Mouse (Mus musculus): ENCODE data around the gene Gm49450. TPM values are rescaled to one million over a fixed set of nuclear protein-coding genes. Genes with fewer than 3 reads are reported as not detected.
"Not testable (repeated sequence)": the region's sequence is repeated elsewhere in the genome, so short reads cannot be mapped to it uniquely, and the experiment has no call there.

Gm49450 gene
- total RNA-seq, 2 experiments from 2014 or later = not detected

DNA sequence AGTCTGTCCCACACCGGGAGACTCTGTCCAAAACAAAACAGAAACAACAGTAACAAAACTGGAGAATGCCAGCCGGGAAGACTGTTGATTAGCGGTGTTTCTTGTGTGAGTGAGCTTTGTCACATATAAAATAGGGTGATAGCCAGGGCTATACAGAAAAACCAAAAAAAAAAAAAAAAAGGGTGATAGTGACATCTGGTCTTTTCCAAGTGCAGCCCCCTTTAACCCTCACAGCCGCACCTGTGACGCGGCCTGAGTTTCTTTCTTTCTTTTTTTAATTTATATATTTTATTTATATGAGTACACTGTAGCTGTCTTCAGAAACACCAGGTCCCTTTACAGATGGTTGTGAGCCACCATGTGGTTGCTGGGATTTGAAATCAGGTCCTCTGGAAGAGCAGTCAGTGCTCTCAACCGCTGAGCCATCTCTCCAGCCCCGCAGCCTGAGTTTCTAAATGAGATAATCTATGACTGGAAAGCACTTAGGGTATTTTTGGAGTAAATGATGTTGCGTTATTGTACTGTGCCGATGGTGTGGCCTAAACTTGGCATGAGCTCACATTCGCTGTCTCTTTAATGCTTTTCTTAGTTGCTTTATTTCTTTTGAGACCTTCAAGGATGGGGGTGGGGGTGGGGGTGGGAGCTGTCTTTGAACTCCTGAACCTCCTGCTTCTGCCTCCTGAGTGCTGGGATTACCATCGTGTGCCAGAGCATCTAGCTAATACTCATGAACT lies 32.8 kb upstream of the Gm49450 start:
- no peak for DNase-seq (ENCODE audit: low spot score in 2 of 2)

DNA sequence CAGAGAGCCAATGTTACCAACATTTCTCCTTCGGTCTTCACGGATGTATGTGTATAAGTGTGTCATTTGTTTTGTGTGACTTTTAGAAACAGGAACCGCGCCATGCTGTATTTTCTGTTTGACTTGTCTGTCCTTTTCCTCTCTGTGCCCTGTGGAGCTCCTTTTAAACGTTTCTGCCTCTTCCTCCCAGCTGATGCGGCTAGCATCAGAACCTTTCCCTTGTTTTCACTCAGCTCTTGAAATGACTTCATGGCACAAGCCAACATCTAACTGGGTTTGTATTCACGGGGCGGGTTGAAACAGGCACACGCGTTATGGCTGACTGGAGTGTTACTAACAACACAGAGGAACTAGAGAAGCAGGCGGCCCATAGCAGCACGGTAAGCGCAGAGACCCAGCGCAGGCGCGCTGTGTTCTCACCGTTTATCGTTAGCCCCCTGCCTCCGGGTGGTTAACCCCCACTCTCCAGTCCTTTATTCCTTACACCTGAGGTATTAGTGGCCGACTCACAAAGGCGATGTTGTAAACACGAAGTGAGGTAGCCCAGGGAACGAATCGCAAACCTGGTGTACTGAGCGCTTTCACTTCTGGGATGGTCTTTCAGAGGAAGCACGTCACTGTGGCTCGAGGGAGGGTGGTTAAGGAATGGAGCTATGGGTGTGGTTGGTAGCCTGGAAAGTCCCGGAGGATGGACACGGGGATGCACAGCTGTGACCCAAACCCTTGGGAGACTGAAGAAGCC lies 32.1 kb upstream of the Gm49450 start:
- DNase-seq (ENCODE audit: low spot score in 2 of 2) = peak; percentile 75 to 76

- DNase-seq (ENCODE audit: low spot score in 2 of 2) = no peak
These were observed 31.3 kb upstream of the Gm49450 start for GRCm38 (mm10) chr15:98984681-98985080.

DNA sequence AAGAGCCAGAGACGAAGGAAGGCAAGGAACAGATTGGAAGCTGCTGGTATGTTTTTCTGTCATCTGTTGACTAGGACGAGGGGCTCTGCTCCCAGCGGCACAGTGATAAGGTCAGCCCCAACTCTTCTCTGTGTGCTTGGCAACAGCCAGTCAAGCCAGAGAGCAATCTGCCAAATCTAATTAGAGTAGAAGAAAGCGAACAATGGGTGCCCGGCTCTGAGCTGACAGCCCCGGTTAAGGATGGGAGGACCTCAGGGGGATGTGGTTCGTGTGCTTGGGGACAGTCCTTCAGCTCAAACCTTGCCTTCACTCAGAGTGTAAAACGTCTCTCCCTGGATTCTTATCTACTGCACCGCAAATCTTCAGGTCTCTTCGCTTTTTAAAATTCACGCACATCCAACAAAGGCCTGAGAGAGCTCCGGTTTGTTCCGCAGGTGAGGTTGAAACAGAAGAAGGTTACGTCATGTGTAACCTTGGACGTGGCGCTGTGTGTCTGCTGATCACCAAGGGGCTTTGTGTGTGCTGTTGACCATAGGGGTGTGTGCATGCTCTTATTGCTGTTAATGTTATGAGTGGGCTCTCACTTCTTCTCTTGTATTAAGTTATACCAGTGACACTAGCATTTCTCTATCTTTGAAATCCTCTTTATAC lies 30.2 kb upstream of the Gm49450 start:
- DNase-seq (ENCODE audit: low spot score in 2 of 2) = no peak

DNA sequence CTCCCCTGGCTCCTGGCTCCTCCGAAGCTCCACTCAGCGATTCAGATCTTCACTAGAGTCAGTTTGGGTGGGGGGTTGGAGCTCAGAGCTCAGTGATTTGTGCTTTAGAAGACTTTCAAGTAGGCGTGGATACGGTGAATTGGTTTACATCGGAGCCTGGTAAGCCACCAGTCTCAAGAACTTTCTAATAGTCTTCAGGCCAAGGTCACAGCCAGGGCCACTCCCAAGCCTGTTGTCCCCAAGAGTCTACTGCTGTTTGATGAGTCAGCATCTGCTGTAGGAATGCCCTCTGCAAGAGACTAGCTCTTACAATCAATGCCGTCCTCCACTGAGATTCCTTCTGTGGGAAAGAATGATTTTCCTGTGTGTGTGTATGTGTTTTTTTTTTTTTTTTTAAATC lies 28.7 kb upstream of the Gm49450 start:
- DNase-seq (ENCODE audit: low spot score in 2 of 2) = no peak

GRCm38 (mm10) chr15:98980012-98980614 lies 26.8 kb upstream of the Gm49450 start:
- DNase-seq (ENCODE audit: low spot score in 2 of 2) = no peak

- no peak for DNase-seq (ENCODE audit: low spot score in 2 of 2)
These were observed 25.2 kb upstream of the Gm49450 start for GRCm38 (mm10) chr15:98978409-98979172.

- peak; percentile 45 to 71 for DNase-seq (ENCODE audit: low spot score in 2 of 2)
These were observed 24.5 kb upstream of the Gm49450 start for GRCm38 (mm10) chr15:98977759-98978408.

- no peak for DNase-seq (ENCODE audit: low spot score in 2 of 2)
These were observed 23.7 kb upstream of the Gm49450 start for GRCm38 (mm10) chr15:98976763-98977758.

- no peak for DNase-seq (ENCODE audit: low spot score in 2 of 2)
These were observed 19.8 kb upstream of the Gm49450 start for GRCm38 (mm10) chr15:98973015-98973614.

- not testable (repeated sequence) for DNase-seq (ENCODE audit: low spot score in 2 of 2)
These were observed 18.4 kb upstream of the Gm49450 start for GRCm38 (mm10) chr15:98971576-98972320.

- DNase-seq (ENCODE audit: low spot score in 2 of 2) = no peak
These were observed 17.8 kb upstream of the Gm49450 start for GRCm38 (mm10) chr15:98971111-98971510.

DNA sequence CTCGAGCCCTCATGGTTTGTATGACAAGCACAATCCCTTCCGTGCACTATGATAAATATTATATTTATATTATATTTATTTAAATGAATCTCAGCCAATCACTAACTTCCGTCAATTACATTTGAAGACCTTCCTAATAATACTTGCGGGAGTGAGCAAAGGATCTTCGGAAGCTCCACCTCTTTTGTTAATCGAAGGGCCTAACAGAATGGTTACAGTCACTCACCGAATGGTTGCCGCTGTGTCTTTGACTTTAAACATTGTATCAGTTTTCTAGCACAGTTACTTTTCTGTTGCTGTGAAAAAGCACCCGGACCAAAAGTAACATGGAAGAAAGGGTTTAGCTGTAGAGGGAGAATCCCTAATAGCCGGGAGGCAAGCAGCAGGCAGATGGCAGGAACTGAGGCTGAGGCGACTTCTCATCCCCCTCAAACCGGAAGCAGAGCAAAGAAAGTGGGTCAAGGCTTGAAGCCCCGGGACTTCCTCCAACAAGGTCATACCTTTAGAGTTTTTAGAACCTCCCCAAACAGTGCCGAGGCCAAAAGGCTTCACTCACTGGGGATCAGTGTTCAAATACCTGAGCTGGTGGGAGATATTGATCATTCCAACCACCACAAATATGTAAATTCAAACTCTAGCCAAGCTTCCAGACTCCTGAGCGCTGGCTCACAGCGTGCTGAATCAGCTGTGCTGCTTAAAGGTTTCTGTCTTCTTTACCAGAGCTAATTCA lies 16.2 kb upstream of the Gm49450 start:
- DNase-seq (ENCODE audit: low spot score in 2 of 2) = no peak

DNA sequence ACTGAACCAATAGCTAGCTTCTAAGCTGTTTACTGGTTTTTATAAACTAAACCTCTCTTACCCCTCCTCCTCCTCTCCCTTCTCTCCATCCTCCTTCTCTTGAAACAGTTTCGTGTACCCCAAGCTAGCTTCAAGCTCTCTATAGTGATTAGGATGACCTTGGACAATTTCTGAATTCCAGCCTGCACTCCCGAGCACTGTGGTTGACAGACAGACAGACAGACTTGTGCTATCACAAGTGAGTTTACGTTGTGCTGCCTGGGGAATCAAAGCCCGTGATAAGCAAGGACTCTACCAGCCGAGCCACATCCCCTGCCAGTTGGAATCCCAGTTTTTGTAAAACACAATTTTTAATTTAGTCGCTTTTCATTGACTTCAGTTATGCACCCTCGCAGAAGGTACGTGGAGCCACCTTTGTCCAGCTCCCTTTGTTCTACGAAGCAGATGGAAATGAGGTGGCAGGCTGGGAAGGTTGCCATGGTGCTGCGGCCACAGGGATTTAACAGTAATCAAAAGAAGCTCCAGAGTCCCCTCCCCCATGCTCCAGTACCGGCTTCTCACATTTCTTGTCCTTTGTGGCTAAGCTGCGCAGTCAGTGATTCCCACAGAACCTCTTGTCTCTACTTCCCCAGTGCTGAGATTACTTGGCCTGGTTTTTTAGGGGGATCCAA lies 15.5 kb upstream of the Gm49450 start:
- no peak for DNase-seq (ENCODE audit: low spot score in 2 of 2)

- DNase-seq (ENCODE audit: low spot score in 2 of 2) = no peak
These were observed 6.2 kb upstream of the Gm49450 start for GRCm38 (mm10) chr15:98959531-98959930.

GRCm38 (mm10) chr15:98958901-98959420 lies 5.6 kb upstream of the Gm49450 start:
- no peak for DNase-seq (ENCODE audit: low spot score in 2 of 2)
